Mouse (Mus musculus) heart, adult 2 months (tissue): ENCODE measurements at regions not wholly inside any gene's neighbourhood (a gene's known extent, or its start where the extent isn't known, plus 50 kb on each side); places are given as distances from the start of the nearest gene placed in this dataset.
"Not testable (repeated sequence)": the region's sequence is repeated elsewhere in the genome, so short reads cannot be mapped to it uniquely, and the experiment has no call there.

Experiments
- DNase-seq, 2 experiments: peaks; one replicate each; pipeline ENCODE4 v3.0.0; 2021
- H3K27ac ChIP-seq: fragments of 200-600 bp; 2 replicates; pipeline ENCODE4 v1.8.1; 2022
- H3K27me3 ChIP-seq: fragments of 200-500 bp; 2 replicates; pipeline ENCODE4 v1.6.1; 2012; ENCODE audit warnings: mild to moderate bottlenecking, low read length, inconsistent platforms, mixed read lengths; ENCODE audit not compliant: control insufficient read depth, insufficient read depth
- H3K36me3 ChIP-seq: fragments of 200-500 bp; 2 replicates; pipeline ENCODE4 v1.6.1; 2012; ENCODE audit warnings: low read length, inconsistent platforms; ENCODE audit not compliant: control insufficient read depth, insufficient read depth
- H3K4me1 ChIP-seq: fragments of 200-500 bp; 2 replicates; pipeline ENCODE4 v1.6.1; 2011; ENCODE audit warnings: low read length; ENCODE audit not compliant: control insufficient read depth, insufficient read depth
- H3K4me3 ChIP-seq: fragments of 200-600 bp; 2 replicates; pipeline ENCODE4 v1.8.1; 2022
- H3K79me2 ChIP-seq: fragments of 200-500 bp; replicated peaks from 2 replicates; pipeline ENCODE4 v1.6.1; 2012; ENCODE audit warnings: mild to moderate bottlenecking, inconsistent platforms, low read length, moderate library complexity, mixed read lengths; ENCODE audit not compliant: control insufficient read depth, insufficient read depth
- H3K9ac ChIP-seq: fragments of 200-500 bp; 2 replicates; pipeline ENCODE4 v1.6.1; 2012; ENCODE audit warnings: low read depth, mild to moderate bottlenecking, control low read depth, inconsistent platforms, low read length, mixed read lengths
- CTCF ChIP-seq: fragments of 200-600 bp; IDR thresholded peaks from 2 replicates; pipeline ENCODE4 v1.8.1; 2022; ENCODE audit warnings: antibody characterized with exemption, mild to moderate bottlenecking, moderate library complexity
- EP300 ChIP-seq: fragments of 200-500 bp; IDR thresholded peaks from 2 replicates; pipeline ENCODE4 v1.6.1; 2011; ENCODE audit warnings: low read depth, low read length, control low read depth; ENCODE audit not compliant: insufficient read depth
- POLR2A ChIP-seq: fragments of 200-500 bp; IDR thresholded peaks from 2 replicates; pipeline ENCODE4 v1.6.1; 2011; ENCODE audit warnings: mild to moderate bottlenecking, low read depth, low read length, control low read depth; ENCODE audit not compliant: insufficient read depth
- WGBS: fragments of 180-500 bp; shearing (Covaris S2); methylation state at CpG from one replicate; pipeline ENCODE4 v1.1.7; 2018; 5-methylcytosine and 5-hydroxymethylcytosine counted together
- intact Hi-C: fragments of 180-260 bp; cut with DNase I; formaldehyde crosslinking; loops from one replicate; pipeline ENCODE4 v1.15.1; 2025

DNA sequence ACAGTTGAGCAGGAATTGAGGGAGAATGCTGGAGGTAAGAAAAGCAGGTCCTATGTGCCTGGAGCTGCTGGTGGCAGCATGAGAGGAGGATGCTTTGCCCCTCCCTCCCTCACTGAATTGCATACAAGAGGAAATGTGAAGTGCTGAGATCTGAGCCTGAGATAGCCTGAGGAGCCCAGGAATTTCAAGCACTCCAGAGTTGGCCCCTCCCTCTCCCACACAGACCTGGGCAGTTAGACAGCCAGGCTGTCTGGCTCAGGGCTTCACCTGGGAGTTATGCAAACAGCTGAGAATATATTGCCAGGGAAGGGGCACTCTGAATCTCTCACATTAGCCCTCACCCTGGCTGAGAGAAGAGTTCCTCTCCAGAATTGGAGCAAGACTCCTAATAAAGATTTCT is 937.8 kb upstream of the Zfp386 start:
- TF ChIP-seq POLR2A (no peak), EP300 (no peak), CTCF (no peak)
- Histone ChIP-seq H3K27me3 (no peaks in the 10 kb centered on the region), H3K36me3 (no peaks in the 10 kb centered on the region), H3K4me3 (no peak overlapping the region), H3K27ac (no peak overlapping the region), H3K79me2 (no peaks in the 10 kb centered on the region), H3K9ac (no peak overlapping the region), H3K4me1 (no peaks in the 10 kb centered on the region)
- DNase-seq = no peak
- intact Hi-C loops = no loop called here

DNA sequence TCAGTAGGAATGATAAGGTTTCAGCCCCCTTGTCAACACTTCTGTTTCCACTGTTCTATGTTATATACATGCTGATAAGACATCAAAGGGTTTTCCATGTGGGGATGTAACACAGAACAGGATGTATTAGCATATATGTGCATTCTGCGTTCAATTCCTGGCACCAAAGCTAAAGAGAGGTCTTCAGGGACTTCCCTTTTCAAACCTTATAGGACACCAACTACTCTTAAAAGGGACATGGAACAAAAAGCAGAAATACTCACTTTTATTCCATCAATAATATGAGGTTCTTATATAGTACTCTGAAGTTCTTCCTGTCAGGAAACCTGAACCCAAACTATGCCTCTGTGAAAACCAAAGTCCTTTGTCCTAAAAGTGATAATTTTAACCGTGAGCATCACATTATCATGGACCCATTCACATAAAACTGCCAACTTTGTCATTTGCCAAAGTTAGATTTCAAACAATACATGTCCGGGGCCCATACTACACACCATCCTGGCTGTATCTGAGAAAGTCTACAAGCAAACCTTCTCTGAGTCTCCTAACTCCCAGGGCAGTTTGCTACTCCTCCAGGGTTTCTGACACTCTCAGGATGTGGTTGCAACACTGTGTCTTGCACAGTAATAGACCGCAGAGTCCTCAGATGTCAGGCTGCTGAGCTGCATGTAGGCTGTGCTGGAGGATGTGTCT is 928.2 kb upstream of the Zfp386 start:
- H3K79me2 ChIP-seq, H3K4me1 ChIP-seq, intact Hi-C loops: not testable (repeated sequence)

DNA sequence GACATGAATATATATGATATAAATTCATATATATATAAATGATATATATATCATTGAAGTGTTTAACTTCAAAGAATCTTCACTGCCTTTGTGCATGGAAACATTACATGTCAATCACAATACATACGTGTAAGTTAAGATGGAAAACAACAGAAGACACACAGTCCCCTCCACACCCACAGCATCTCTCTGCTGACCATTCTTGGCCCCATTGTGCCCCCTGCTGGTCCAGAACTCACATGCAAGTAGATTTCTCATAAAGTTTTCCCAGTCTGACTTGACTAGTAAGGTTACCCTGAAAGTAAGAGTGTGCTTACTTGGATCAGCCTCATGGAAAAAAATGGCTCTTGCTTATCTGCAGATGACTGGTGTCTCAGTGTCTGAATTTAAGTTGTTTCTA is 926.3 kb upstream of the Zfp386 start:
- WGBS = 57% methylated on average over 1 of the region's 1 CpGs

More for the DNA sequence above, 928.2 kb upstream of the Zfp386 start:
- WGBS = 51% methylated on average over 4 of the region's 4 CpGs
- not testable (repeated sequence) for H3K27me3 ChIP-seq, H3K36me3 ChIP-seq, H3K27ac ChIP-seq, DNase-seq, H3K9ac ChIP-seq, H3K4me3 ChIP-seq

DNA sequence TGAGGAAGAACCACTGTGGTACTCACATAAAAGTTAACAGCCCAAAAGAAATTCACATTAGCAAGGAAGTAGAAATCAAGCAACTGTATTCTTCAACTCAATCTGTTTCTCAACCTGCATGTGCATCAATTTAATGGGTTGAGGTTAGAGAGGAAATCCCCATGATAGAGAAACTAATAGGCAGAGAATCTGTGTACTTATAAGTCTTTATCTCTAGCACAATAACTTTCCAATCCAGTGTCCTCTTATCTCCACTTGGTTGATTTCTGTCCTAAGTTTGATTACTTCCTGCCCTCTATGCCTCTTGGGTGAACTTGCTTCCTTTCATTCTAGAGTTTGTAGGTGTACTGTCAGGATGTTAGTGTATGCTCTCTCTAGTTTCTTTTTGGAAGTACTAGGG is 925.6 kb upstream of the Zfp386 start:
- DNase-seq = no peak

More for the DNA sequence above, 926.3 kb upstream of the Zfp386 start:
- no peaks in the 10 kb centered on the region for H3K36me3 ChIP-seq
- no peak overlapping the region for H3K9ac ChIP-seq
- no peak overlapping the region for H3K4me3 ChIP-seq
- no peak for TF ChIP-seq EP300
- no peak for TF ChIP-seq CTCF
- TF ChIP-seq POLR2A = no peak
- intact Hi-C loops = no loop called here
- no peak overlapping the region for H3K27ac ChIP-seq
- no peaks in the 10 kb centered on the region for H3K79me2 ChIP-seq
- H3K27me3 ChIP-seq = no peaks in the 10 kb centered on the region
- no peaks in the 10 kb centered on the region for H3K4me1 ChIP-seq
- DNase-seq = no peak

DNA sequence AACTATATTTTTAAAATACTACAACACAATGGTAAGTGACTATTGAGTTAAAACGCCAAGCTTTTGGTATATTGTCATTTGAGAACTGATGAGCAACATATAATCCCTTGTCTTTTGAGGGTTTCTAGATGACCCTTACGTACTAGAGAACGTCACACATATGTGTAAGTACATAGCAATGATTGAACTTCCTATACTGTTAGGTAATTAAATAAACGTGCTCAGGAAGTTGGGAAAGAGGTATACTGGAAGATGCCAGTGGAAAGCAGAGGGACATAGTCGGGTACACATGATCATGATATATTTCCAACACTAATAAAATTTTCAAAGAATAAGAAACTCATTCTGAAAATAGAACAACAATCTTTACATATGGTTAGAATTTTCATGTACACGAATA is 914.6 kb upstream of the Zfp386 start:
- H3K27ac ChIP-seq, H3K4me3 ChIP-seq, H3K4me1 ChIP-seq, H3K27me3 ChIP-seq, intact Hi-C loops, DNase-seq, H3K9ac ChIP-seq, H3K79me2 ChIP-seq, H3K36me3 ChIP-seq: not testable (repeated sequence)
- WGBS = 51% methylated on average over 5 of the region's 6 CpGs

More for the DNA sequence above, 925.6 kb upstream of the Zfp386 start:
- intact Hi-C loops = no loop called here
- Histone ChIP-seq H3K4me1 (no peaks in the 10 kb centered on the region), H3K27ac (no peak overlapping the region), H3K9ac (no peak overlapping the region), H3K79me2 (no peaks in the 10 kb centered on the region), H3K27me3 (no peaks in the 10 kb centered on the region), H3K36me3 (no peaks in the 10 kb centered on the region), H3K4me3 (no peak overlapping the region)
- TF ChIP-seq EP300 = no peak
- no peak for TF ChIP-seq POLR2A
- TF ChIP-seq CTCF = no peak

DNA sequence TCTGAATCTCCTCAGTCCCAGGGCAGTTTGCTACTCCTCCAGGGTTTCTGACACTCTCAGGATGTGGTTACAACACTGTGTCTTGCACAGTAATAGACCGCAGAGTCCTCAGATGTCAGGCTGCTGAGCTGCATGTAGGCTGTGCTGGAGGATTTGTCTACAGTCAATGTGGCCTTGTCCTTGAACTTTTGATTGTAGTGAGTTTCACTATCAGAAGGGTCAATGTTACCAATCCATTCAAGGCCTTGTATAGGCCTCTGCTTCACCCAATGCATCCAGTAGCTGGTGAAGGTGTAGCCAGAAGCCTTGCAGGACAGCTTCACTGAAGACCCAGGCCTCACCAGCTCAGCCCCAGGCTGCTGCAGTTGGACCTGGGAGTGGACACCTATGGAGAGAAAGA is 902.1 kb upstream of the Zfp386 start:
- H3K36me3 ChIP-seq, H3K4me1 ChIP-seq, H3K27me3 ChIP-seq, H3K9ac ChIP-seq, DNase-seq, intact Hi-C loops, H3K27ac ChIP-seq, H3K4me3 ChIP-seq, H3K79me2 ChIP-seq: not testable (repeated sequence)
- WGBS = 63% methylated on average over 1 of the region's 1 CpGs

DNA sequence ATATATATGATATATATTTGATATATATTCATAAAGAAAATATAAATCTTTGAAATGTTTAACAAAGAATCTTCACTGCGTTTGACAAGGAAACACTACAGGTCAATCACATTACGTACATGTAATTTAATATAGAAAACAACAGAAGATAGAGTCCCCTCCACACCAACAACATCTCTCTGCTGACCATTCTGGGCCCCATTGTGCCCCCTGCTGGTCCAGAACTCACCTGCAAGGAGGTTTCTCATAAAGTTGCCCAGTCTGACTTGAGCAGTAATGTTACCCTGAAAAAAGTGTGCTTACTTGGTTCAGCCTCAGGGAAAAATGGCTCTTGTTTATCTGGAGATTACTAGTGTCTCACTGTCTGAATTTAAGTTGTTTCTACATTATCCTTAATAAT is 901.1 kb upstream of the Zfp386 start:
- H3K36me3 ChIP-seq, intact Hi-C loops: not testable (repeated sequence)
- WGBS = 75% methylated on average over 2 of the region's 2 CpGs

DNA sequence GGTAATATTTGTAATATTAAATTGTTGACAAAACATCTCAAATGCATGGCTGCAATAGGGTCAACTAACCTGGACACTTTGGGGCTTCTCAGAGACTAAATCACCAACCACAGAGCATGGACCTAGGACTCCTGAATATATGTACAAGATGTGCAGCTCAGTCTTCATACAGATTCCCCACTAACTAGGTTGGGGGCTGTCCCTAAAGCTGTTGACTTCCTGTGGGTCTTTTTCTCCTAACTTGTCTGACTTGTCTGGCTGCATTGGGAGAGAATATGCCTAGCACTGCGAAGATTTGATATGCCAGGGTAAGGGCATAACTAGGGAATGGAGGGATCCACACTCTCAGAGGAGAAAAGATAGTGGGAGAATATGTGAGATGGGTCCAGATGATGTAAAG is 895.6 kb upstream of the Zfp386 start:
- DNase-seq, H3K36me3 ChIP-seq, H3K4me1 ChIP-seq, H3K4me3 ChIP-seq, H3K27me3 ChIP-seq, intact Hi-C loops, H3K9ac ChIP-seq, H3K27ac ChIP-seq, H3K79me2 ChIP-seq: not testable (repeated sequence)
- WGBS = 29% methylated on average over 1 of the region's 1 CpGs

More for the DNA sequence above, 901.1 kb upstream of the Zfp386 start:
- not testable (repeated sequence) for H3K4me3 ChIP-seq, DNase-seq, H3K27ac ChIP-seq, H3K79me2 ChIP-seq, H3K4me1 ChIP-seq, H3K27me3 ChIP-seq, H3K9ac ChIP-seq

DNA sequence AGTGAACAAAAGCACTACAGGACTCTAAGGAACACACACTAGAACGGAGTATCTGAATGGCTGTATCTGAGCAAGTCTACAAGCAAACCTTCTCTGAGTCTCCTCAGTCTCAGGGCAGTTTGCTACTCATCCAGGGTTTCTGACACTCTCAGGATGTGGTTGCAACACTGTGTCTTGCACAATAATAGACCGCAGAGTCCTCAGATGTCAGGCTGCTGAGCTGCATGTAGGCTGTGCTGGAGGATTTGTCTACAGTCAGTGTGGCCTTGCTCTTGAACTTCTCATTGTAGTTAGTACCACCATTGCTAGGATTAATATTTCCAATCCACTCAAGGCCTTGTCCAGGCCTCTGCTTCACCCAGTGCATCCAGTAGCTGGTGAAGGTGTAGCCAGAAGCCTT is 889.3 kb upstream of the Zfp386 start:
- WGBS = 59% methylated on average over 2 of the region's 2 CpGs
- H3K36me3 ChIP-seq, intact Hi-C loops, H3K9ac ChIP-seq, H3K4me3 ChIP-seq, H3K79me2 ChIP-seq, H3K4me1 ChIP-seq, H3K27ac ChIP-seq, H3K27me3 ChIP-seq: not testable (repeated sequence)
- peak in 1 of 2 experiments; percentile 10 for DNase-seq
